ENCODE assay signal across 9 mouse cellular contexts in the genomic region with DNA sequence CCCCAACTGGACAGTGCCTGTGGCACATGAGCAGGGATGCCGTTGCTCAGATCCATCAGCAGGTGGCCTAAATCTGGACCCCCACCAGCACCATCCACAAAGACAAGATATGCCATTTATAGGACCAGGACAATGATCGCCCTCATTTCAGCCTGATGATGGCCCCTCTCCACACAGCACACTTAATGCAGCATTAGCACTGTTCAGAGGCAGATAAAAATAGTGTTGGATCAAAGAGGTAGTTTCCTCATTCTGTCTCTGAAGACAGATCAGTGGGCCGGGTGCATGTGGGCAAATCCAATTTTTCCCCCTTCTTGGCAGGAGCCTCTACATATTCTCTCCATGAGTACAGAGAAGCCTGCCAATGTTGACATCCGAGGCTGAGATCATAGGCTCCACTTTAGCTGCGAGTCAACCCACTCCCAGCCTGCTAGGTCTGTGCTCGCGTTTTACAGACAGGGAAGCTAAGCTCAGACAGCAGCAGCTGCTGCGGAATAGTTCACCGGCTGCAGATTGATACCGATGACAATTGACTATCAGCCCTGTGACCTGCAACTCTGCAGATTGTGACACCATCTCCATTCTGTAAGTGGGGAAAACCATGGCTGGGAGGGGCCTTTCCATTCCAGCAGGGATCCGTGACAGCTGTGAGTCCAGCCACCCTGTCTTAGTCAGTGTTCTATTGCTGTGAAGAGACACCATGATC.
DNase-seq lines count a peak whose midpoint lies in the region; ATAC-seq and TF ChIP-seq lines count a peak whose summit lies in the region.
"Had no signal": no experiment of that assay in that cellular context is flagged by ENCODE, and none has a peak within 500 bp of the region (broad histone marks: within the 10 kb centered on the region; RNA-seq: fewer than 3 reads in every experiment).

No protein-coding gene starts in this region.

- peaks cover 8% of the 10 kb centered on the region for H3K4me1 ChIP-seq in embryonic facial prominence, embryonic 14.5 days (ENCODE audit: control insufficient read depth, insufficient read depth, low read length)
- peaks cover 8% of the 10 kb centered on the region; the same call in 1 of the 2 replicates for H3K4me1 ChIP-seq in embryonic facial prominence, embryonic 10.5 days
- H3K4me1 ChIP-seq in forebrain, postnatal 0 days (ENCODE audit: insufficient read depth): peaks cover 6% of the 10 kb centered on the region; the same call in 1 of the 2 replicates
- 0 out of 2 replicates have a peak, but pooled peaks cover 9% of the 10 kb centered on the region for H3K4me1 ChIP-seq in heart, postnatal 0 days (ENCODE audit: control insufficient read depth, insufficient read depth)
- peaks cover 9% of the 10 kb centered on the region; the same call in 1 of the 2 replicates for H3K4me1 ChIP-seq in kidney, embryonic 16.5 days (ENCODE audit: insufficient read depth, low read length)
- H3K4me1 ChIP-seq: liver, embryonic 15.5 days had no signal

- H3K27me3 ChIP-seq in embryonic facial prominence, embryonic 14.5 days (replicated peaks; ENCODE audit: control insufficient read depth, insufficient read depth, low read length): no peaks in the 10 kb centered on the region
- H3K27me3 ChIP-seq in embryonic facial prominence, embryonic 10.5 days (replicated peaks; ENCODE audit: low read depth, poor library complexity, severe bottlenecking): no peaks in the 10 kb centered on the region
- no peaks in the 10 kb centered on the region for H3K27me3 ChIP-seq in forebrain, postnatal 0 days (ENCODE audit: insufficient read depth, low read length)
- no peaks in the 10 kb centered on the region for H3K27me3 ChIP-seq in heart, postnatal 0 days (ENCODE audit: control insufficient read depth, insufficient read depth, low read length)
- H3K27me3 ChIP-seq in kidney, embryonic 16.5 days (ENCODE audit: insufficient read depth, low read length): no peaks in the 10 kb centered on the region
- H3K27me3 ChIP-seq: liver, embryonic 15.5 days had no signal

- H3K9ac ChIP-seq in embryonic facial prominence, embryonic 14.5 days (ENCODE audit: low read depth, low read length): no peak overlapping the region
- no peak overlapping the region for H3K9ac ChIP-seq in forebrain, postnatal 0 days
- no peak overlapping the region for H3K9ac ChIP-seq in heart, postnatal 0 days (replicated peaks; ENCODE audit: low read depth, low read length)
- no peak overlapping the region for H3K9ac ChIP-seq in kidney, embryonic 16.5 days (replicated peaks; ENCODE audit: low read length)
- H3K9ac ChIP-seq: liver, embryonic 15.5 days had no signal

- H3K27ac ChIP-seq in embryonic facial prominence, embryonic 14.5 days (replicated peaks; ENCODE audit: low read depth, low read length): no peak overlapping the region
- H3K27ac ChIP-seq in embryonic facial prominence, embryonic 10.5 days (replicated peaks): no peak overlapping the region
- no peak overlapping the region for H3K27ac ChIP-seq in forebrain, postnatal 0 days (ENCODE audit: low read depth, low read length)
- peak overlapping the region; percentile 60 for H3K27ac ChIP-seq in heart, postnatal 0 days (ENCODE audit: low read depth)
- no peak overlapping the region for H3K27ac ChIP-seq in kidney, embryonic 16.5 days (ENCODE audit: low read length)
- H3K27ac ChIP-seq: liver, embryonic 15.5 days had no signal

- no peaks in the 10 kb centered on the region for H3K9me3 ChIP-seq in embryonic facial prominence, embryonic 14.5 days (ENCODE audit: control insufficient read depth, low read length)
- no peaks in the 10 kb centered on the region for H3K9me3 ChIP-seq in embryonic facial prominence, embryonic 10.5 days
- H3K9me3 ChIP-seq in forebrain, postnatal 0 days (ENCODE audit: low read length): no peaks in the 10 kb centered on the region
- H3K9me3 ChIP-seq in heart, postnatal 0 days (replicated peaks; ENCODE audit: control insufficient read depth, low read length): no peaks in the 10 kb centered on the region
- H3K9me3 ChIP-seq in kidney, embryonic 16.5 days (ENCODE audit: low read length): no peaks in the 10 kb centered on the region
- H3K9me3 ChIP-seq: liver, embryonic 15.5 days had no signal

- no peak overlapping the region for H3K4me3 ChIP-seq in embryonic facial prominence, embryonic 14.5 days (ENCODE audit: low read depth, low read length)
- no peak overlapping the region for H3K4me3 ChIP-seq in embryonic facial prominence, embryonic 10.5 days
- no peak overlapping the region for H3K4me3 ChIP-seq in forebrain, postnatal 0 days (ENCODE audit: low read depth, low read length)
- no peak overlapping the region for H3K4me3 ChIP-seq in heart, postnatal 0 days (ENCODE audit: low read depth, low read length)
- no peak overlapping the region for H3K4me3 ChIP-seq in kidney, embryonic 16.5 days (ENCODE audit: low read length)
- H3K4me3 ChIP-seq: liver, embryonic 15.5 days had no signal

- DNase-seq in embryonic facial prominence, embryonic 14.5 days (ENCODE audit: low spot score): peak; percentile 90
- DNase-seq in embryonic facial prominence, embryonic 10.5 days (ENCODE audit: low spot score): no peak
- peak; percentile 82 for DNase-seq in forebrain, postnatal 0 days
- peak; percentile 85 for DNase-seq in heart, postnatal 0 days (ENCODE audit: low spot score)
- peak; percentile 84 to 97 for DNase-seq in left cerebral cortex, postnatal 25 days (ENCODE audit: low spot score in 2 of 2)
- peak; percentile 82 for DNase-seq in right cerebral cortex, postnatal 25 days

- WGBS in embryonic facial prominence, embryonic 14.5 days: 51% methylated on average over 11 of the region's 11 CpGs
- 84% methylated on average over 11 of the region's 11 CpGs for WGBS in embryonic facial prominence, embryonic 10.5 days
- 42% methylated on average over 11 of the region's 11 CpGs for WGBS in forebrain, postnatal 0 days
- 22% methylated on average over 11 of the region's 11 CpGs for WGBS in heart, postnatal 0 days
- 82% methylated on average over 11 of the region's 11 CpGs for WGBS in kidney, embryonic 16.5 days

- H3K4me2 ChIP-seq in embryonic facial prominence, embryonic 14.5 days (ENCODE audit: low read depth, low read length): no peak overlapping the region
- no peak overlapping the region for H3K4me2 ChIP-seq in forebrain, postnatal 0 days (ENCODE audit: low read depth)
- H3K4me2 ChIP-seq in heart, postnatal 0 days (ENCODE audit: low read depth, low read length): peak overlapping the region; percentile 38
- no peak overlapping the region for H3K4me2 ChIP-seq in kidney, embryonic 16.5 days (replicated peaks; ENCODE audit: low read depth, low read length)
- H3K4me2 ChIP-seq: liver, embryonic 15.5 days had no signal

- ATAC-seq in embryonic facial prominence, embryonic 14.5 days (ENCODE audit: low read depth): peak; percentile 66; the same call in 1 of the 2 replicates
- peak; percentile 96 for ATAC-seq in forebrain, postnatal 0 days
- peak; percentile 93 for ATAC-seq in heart, postnatal 0 days (ENCODE audit: insufficient read depth, low read depth)
- no peak for ATAC-seq in kidney, embryonic 16.5 days (ENCODE audit: low FRiP score, low TSS enrichment)
- no peak for ATAC-seq in inflammation-experienced regulatory T-cells, adult 6 months

- intact Hi-C loops in left cerebral cortex, postnatal 25 days (cut with DNase I): loop anchor here (1.0 to 10.0 kb wide), 3 partner anchors 115 to 188 kb away; partner anchors contain the start of gene Hs6st1

- no peaks in the 10 kb centered on the region for H3K36me3 ChIP-seq in embryonic facial prominence, embryonic 14.5 days (ENCODE audit: control insufficient read depth, insufficient read depth, low read length)
- H3K36me3 ChIP-seq in embryonic facial prominence, embryonic 10.5 days (replicated peaks): no peaks in the 10 kb centered on the region
- no peaks in the 10 kb centered on the region for H3K36me3 ChIP-seq in forebrain, postnatal 0 days (ENCODE audit: insufficient read depth)
- no peaks in the 10 kb centered on the region for H3K36me3 ChIP-seq in heart, postnatal 0 days (replicated peaks; ENCODE audit: control insufficient read depth, insufficient read depth, low read length)
- no peaks in the 10 kb centered on the region for H3K36me3 ChIP-seq in kidney, embryonic 16.5 days (ENCODE audit: insufficient read depth, low read length)
- H3K36me3 ChIP-seq: liver, embryonic 15.5 days had no signal

- peak; percentile 27; the same call in 1 of the 2 replicates for TF ChIP-seq CTCF in forebrain, postnatal 0 days (IDR thresholded peaks at IDR 0.05; ENCODE audit: low read depth)
- peak; percentile 50 for TF ChIP-seq CTCF in heart, postnatal 0 days (IDR thresholded peaks at IDR 0.05; ENCODE audit: low read depth)

- TF ChIP-seq EP300 in heart, postnatal 0 days (IDR thresholded peaks at IDR 0.05; ENCODE audit: low read depth): no peak

Comparison
In these comparisons a context has a peak if more than half of its experiments do, and no peak if none do; other contexts are left out.
1. ATAC-seq: peak in embryonic facial prominence, embryonic 14.5 days (single experiment), forebrain, postnatal 0 days (single experiment) and heart, postnatal 0 days (single experiment); none in kidney, embryonic 16.5 days (single experiment) and inflammation-experienced regulatory T-cells, adult 6 months (single experiment).